Mouse (Mus musculus) CD4-positive, CD25-positive, alpha-beta regulatory T cell, adult 4 months (primary cell): ENCODE measurements around the gene Banf2. TPM values are rescaled to one million over a fixed set of nuclear protein-coding genes. Genes with fewer than 3 reads are reported as not detected.

Experiments used
- ATAC-seq: one replicate; pipeline ENCODE4 v1.8.0; 2017
- polyA plus RNA-seq, 2 experiments: library from polyadenylated mRNA; unstranded; fragments of 100-300 nt; shearing (Covaris generic); gene quantifications; one replicate each; pipeline ENCODE4 v1.2.1; 2017

Banf2 gene
- polyA plus RNA-seq, 2 experiments from 2014 or later: not detected

GRCm38 (mm10) chr2:144026456-144026855, 6.4 kb upstream of the Banf2 start:
- ATAC-seq: no peak

- no peak for ATAC-seq
Observed at GRCm38 (mm10) chr2:144030791-144031190, 2.1 kb upstream of the Banf2 start.

GRCm38 (mm10) chr2:144044726-144045125, 11.9 kb downstream of the Banf2 start:
- no peak for ATAC-seq

- ATAC-seq: no peak
Observed at GRCm38 (mm10) chr2:144045756-144046560, 13.1 kb downstream of the Banf2 start.

GRCm38 (mm10) chr2:144046916-144047315, 14.1 kb downstream of the Banf2 start:
- ATAC-seq: no peak

GRCm38 (mm10) chr2:144050146-144050680, 17.4 kb downstream of the Banf2 start:
- ATAC-seq: no peak

GRCm38 (mm10) chr2:144050861-144051260, 18.0 kb downstream of the Banf2 start:
- no peak for ATAC-seq

- ATAC-seq: no peak
Observed at GRCm38 (mm10) chr2:144052410-144053065, 19.7 kb downstream of the Banf2 start.

- ATAC-seq: no peak
Observed at GRCm38 (mm10) chr2:144057735-144058134, 24.9 kb downstream of the Banf2 start.

- no peak for ATAC-seq
Observed at GRCm38 (mm10) chr2:144061701-144062100, 28.8 kb downstream of the Banf2 start.

- ATAC-seq: no peak
Observed at GRCm38 (mm10) chr2:144065499-144065898, 32.6 kb downstream of the Banf2 start.

- no peak for ATAC-seq
Observed at GRCm38 (mm10) chr2:144069663-144070062, 36.8 kb downstream of the Banf2 start.

GRCm38 (mm10) chr2:144070479-144070878, 37.6 kb downstream of the Banf2 start:
- no peak for ATAC-seq

GRCm38 (mm10) chr2:144072642-144073041, 39.8 kb downstream of the Banf2 start:
- ATAC-seq: no peak

GRCm38 (mm10) chr2:144074059-144074458, 41.2 kb downstream of the Banf2 start:
- ATAC-seq: no peak

- no peak for ATAC-seq
Observed at GRCm38 (mm10) chr2:144076625-144077024, 43.8 kb downstream of the Banf2 start.

GRCm38 (mm10) chr2:144078897-144079296, 46.0 kb downstream of the Banf2 start:
- ATAC-seq: no peak

- ATAC-seq: no peak
Observed at GRCm38 (mm10) chr2:144086183-144086847, 53.5 kb downstream of the Banf2 start.

GRCm38 (mm10) chr2:144087899-144088584, 55.2 kb downstream of the Banf2 start:
- no peak for ATAC-seq

- ATAC-seq: no peak
Observed at GRCm38 (mm10) chr2:144092767-144093166, 59.9 kb downstream of the Banf2 start.

- no peak for ATAC-seq
Observed at GRCm38 (mm10) chr2:144094721-144095120, 61.9 kb downstream of the Banf2 start.

GRCm38 (mm10) chr2:144101463-144101961, 68.7 kb downstream of the Banf2 start:
- ATAC-seq: no peak
